Mouse (Mus musculus) CD4-positive helper T cell, adult 2 months (primary cell): ENCODE data around the gene 2310061N02Rik.
"Not testable (repeated sequence)": the region's sequence is repeated elsewhere in the genome, so short reads cannot be mapped to it uniquely, and the experiment has no call there.

Experiments
- DNase-seq: peaks from one replicate; pipeline ENCODE4 v3.0.0-alpha.2; 2012; ENCODE audit warnings: low read depth, missing footprints, low spot score

The 2310061N02Rik gene

DNA sequence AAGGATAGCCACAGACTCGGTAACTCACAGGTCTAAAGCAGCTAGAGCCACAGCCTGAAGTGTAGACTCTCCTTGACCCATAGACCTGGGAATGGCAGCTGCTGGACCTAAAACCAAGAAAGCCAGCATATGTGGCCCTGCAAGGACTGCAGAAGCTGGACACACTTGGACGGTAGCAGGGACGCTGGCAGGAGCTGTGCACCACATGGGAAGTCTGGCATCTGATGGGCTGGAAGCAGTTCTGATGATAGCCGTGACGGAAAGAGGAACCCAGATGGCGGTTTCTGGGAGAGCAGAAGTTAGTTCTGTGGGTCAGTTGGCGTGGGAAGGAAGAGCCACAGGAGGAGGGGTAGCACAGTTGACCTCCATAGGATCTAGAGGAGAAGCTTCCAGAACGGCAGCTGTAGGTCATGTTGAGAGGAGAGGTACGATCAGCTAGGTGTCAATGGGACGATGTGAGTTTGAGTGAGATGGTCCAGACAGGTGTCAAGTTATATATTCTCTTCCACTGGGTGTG is at the start of gene 2310061N02Rik:
Gene 2310061N02Rik, minus strand, starts transcription at position 467 of the 517 bp plus-strand sequence.
- no peak for DNase-seq

DNA sequence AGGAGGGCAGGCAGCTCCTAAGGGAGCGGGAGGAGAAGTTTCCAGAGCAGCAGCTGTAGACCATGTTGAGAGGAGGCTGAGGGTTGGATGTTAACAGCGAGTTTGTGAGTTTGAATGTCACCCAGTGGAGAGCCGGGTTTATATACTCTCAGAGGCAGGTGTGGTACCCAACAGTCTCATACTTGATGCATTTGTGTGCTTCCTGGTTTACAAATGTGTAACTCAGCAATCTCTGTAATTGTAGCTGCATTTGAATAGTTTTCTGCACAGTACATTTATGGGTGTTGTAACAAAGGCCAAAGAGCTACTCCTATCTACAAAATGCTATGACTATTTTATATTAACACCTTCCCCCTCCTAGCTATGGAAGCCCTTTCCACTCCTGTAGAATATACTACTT is 43.8 kb upstream of the 2310061N02Rik start, which contains the start of gene Krtap13:
Gene Krtap13, minus strand, starts transcription at position 101 of the 400 bp plus-strand sequence.
- not testable (repeated sequence) for DNase-seq

DNA sequence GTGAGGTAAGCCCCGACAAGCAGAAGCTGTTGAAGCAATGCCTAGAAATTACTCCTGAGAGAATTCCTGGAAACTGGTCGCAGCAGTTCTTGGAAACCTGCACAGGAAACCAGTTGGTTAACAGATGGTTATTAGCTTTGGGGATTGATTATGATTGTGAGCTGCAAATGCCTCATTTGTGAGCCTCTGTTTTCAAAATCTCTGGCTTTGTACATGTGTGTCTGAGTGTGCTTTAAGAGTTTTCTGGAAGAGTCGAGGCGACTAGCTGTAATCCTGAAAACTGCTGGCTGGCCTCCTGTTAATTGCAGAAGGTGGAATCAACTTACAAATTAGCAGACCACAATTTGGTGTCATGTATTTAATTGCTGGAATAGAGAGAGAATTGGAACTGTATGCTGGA is 40.2 kb upstream of the 2310061N02Rik start:
- no peak for DNase-seq

DNA sequence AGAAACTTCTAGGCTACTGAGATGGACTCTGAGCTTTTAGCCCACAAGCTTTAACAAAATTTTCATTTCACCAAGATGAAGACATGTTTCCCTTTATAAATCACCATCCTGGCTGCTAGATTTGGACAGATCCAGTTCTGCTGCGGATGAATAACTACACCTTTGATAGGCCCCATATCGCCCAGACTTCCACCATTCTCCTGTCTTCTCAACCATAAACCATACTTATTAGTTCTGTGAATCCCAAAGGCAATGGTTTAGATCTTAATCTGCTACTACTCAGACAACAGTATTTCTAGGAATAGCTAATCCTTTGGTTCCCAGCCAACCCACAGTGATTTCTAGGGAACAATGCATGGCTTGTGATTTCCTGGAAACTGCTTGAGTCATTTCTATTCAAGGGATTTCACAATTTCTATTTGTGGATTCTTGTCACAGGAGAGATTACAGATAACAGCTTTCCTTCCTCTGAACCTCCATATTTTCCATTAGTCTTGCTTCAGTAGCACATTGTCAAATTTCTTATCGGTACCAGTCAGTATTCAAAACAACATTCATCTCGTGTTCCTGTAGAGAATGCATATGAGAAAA is 37.1 kb upstream of the 2310061N02Rik start:
- no peak for DNase-seq

DNA sequence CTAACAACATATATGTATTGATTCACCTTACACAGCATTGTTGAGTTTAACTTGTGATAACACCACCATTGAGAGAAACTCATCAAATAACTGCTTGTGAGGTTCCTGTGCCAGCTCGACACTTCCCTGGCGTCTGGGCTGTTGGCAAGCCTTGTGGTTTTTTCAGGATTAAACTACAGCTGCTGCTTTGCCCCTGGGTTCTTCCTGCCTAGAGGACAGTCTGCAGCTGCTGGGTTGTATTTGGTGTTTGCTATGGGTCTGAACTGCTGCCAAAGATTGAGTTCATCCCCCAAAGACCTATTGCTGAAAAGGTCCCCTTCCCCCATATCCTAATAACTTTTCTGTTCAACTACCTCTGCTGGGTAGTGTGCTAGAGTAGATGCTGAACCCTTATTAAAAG is 27.6 kb upstream of the 2310061N02Rik start:
- no peak for DNase-seq

DNA sequence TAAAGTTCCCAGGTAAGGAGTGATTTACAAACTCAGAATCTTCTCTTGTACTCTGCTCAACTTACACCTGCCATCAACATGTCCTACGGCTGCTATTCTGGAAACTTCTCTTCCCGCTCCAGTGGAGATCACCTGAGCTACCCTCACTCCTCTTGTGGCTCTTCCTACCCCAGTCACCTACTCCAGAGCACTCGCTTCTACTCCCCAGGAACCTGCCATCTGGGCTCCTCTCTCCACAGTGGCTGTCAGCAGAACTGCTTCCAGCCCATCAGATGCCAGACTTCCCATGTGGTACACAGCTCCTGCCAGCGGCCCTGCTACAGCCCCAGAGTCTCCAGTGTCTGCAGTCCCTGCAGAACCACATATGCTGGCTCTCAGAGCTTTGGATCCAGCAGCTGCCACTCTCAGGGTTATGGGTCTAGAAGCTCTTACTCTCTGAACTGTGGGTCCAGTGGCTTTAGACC is 21.1 kb upstream of the 2310061N02Rik start, which contains the start of gene Krtap13-1:
Gene Krtap13-1, plus strand, starts transcription at position 51 of the 464 bp plus-strand sequence.
- DNase-seq, result no peak

DNA sequence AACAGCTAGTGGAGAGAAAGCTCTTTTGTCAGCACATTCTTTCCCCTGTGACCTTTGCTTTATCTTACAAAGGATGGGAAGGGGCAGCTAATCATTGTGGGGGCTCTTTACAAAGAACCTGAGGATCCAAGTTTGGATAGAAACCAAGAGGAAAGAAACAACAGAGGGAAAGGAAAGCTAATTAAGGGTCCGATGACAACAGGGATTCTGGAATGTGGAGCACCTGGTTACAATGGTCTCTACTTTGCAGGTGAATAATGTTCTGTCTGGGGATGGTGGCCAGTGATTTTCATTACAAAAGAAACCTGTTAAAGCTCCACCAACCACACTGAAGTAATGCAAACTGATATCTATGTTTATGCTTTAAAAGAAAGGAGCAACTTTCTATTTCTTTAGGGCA is 12.3 kb upstream of the 2310061N02Rik start:
- no peak for DNase-seq

DNA sequence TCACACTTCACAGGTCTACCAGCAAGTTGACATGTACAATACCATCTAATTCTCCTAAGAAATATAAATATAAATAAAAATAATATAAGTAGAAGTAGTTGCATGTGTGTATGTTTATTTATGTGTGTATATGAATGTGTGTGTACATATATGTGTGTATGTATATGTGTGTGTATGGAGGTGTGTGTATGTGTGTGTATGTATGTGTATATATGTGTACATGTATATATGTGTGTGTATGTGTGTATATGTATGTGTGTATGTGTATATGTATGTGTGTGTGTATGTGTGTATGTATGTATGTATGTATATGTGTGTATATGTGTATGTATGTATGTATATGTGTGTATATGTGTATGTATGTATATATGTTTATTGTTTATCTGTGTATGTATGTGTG is 8.8 kb upstream of the 2310061N02Rik start:
- no peak for DNase-seq

DNA sequence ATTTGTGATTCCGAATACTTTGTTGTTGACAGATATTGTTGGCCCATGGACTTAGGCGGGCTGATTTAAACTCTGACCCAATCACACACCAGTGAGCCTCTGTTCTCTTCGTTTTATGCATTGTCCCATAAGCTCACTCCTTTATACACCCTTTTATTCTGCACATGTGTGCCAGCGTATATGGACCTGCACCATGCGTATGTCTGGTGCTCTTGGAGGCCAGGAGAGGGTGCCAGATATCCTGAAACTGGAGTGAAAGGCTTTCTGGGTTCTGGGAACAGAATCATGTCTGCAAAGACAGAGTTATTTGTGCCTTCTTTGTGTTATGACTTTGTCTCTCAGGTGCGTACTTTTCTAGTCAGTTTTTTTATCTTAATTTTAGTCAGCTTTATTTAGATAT is 3.5 kb upstream of the 2310061N02Rik start:
- DNase-seq, result no peak

DNA sequence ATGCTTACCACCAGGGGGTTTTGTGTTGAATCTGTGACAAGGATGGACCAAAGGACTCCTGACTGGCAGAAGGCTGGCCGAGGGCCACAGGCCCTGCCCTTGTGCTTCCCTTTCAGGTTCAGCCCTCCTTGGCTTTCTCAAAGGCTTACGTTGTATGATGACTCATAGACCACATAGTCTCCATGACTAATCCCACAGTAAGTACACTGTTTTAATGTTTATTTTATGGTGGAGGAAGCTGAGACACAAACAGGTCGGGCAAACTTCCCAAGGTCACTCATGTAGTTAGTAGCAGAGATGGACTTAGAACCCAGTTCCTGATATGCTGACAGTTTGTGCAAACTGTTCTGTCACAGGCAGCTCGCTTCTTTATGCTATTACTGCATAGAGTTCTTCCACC is 3.0 kb upstream of the 2310061N02Rik start:
- DNase-seq, result no peak

DNA sequence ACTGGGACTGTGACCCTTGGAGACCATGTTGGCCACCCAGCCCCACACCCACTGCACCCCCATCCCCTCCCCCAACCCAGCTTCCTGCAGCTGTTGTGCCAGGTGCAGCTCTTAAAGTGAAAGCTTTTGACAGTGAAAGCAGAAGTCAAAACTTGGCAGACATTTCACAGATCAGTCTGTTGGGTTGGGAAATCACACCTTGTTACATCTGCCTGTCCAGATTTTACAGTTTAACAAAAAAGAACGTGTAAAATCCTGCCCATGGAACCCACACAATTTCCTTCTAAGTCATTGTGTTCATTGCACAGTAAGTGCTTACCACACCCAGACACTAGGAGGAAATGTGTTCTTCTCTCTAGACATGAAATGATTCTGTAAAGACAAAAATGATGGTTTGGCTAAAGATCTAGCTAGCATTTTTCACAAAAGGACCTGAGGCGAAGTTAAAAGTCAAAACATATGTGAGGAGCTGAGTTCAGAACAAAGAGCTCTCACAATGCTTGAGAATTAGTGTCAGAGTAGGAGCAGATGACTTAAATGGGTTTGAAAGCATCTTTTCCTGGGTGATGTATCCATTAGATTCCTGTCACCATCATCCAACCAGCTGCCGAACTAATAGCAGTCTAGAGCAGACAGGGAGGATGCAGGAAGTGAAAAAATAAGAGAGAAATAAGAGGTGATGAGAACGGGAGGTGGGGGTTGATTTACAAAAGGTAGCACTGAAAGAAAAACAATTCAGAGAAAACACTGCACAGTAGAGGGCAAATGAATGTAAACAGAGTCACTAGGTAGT is 6.5 kb downstream of the 2310061N02Rik start:
- no peak for DNase-seq

DNA sequence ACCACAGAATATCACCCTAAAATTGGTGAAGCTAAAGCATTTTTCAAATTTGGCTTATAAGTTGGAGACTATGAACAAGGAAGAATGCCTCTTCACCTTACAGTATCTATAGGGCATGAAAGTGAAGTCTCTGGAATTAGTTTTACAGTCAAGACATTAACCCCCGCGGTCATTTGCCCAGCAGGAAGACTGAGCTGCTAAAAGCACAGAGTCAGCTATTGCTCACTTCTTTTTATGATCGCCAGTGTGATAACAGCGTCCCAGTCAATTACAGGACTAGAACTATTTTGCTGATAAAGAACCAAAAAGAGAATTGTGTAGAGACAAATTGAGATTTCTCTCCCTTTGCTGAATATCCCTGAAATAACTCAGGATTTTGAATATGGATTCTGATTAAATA is 11.5 kb downstream of the 2310061N02Rik start:
- DNase-seq, result no peak

DNA sequence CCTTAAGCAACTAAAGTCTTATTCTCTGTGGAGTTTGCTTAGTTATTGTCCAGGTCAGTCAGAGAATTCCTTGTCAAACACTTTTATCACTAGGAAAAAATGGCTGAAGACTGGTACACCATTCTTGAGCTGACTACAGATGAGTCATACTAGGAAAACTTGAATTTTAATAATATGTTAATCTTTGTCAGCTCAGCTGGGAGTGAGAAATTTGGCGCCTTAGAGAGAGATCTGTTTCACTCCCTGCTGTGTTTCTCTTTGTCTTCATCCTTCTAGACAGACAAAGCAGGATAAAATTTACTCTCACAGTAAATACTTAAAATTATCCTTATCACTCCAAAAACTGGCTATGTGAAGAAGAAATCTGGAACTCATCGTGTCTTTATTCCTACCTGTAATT is 26.5 kb downstream of the 2310061N02Rik start:
- DNase-seq, result no peak

DNA sequence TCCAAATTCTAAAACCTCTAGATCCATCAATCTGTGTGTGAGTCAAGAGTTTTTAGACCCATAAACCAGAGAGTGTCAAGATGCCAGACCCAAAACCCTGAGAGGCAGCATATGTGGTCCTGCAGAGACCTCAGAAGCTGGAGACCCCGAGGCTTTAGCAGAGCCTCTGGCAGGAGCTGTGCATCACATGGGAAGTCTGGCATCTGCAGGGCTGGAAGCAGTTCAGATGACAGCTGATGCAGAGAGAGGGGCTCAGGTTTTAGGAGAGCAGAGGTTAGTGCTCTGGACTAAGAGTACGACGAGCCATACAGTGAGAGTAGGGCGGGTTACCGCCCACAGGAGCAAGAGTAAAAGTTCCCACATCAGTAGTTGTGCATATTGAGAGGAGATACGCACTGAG is 28.7 kb downstream of the 2310061N02Rik start:
- no peak for DNase-seq

DNA sequence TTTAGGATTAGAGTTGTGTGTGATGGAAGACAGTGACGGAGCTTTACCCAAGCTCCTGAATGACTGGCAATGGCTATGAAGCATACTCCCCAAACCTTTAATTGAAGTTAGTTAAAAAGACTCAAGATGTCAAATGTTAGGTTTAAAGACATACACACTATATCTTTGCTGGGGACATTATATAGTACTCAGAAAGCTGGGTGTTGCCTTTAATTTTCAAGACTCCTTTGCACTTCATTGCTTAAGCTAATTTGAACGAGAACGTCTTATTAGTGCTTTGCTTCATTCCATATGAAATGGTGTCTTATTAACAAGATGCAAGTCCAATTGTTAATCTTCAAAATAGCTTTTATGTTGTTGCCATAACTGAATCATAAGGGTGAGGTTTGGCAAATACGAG is 36.2 kb downstream of the 2310061N02Rik start, which contains the start of gene Krtap27-1:
Gene Krtap27-1, minus strand, starts transcription at position 101 of the 400 bp plus-strand sequence.
- no peak for DNase-seq

DNA sequence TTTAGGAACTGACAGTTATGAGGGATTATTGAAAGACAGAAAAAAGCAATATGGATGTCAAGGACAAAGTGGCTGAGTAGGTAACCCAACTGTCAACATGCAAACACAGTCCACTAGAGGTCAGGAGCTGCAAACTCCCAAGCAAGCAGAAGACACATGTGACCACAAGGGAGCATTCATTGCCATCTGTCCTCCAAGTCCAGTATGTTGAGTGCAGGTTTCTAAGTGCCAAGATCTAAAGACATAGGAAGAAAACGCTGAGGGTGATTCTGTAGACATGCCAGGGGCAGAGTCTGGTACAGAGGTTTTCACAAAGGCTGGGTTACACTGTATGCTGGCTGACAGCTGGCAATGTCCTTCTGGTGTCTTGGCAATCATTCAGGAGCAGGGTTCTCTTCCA is 50.3 kb downstream of the 2310061N02Rik start:
- no peak for DNase-seq
